Mouse (Mus musculus): ENCODE measurements around the gene Kidins220.

The Kidins220 gene

GRCm38 (mm10) chr12:25089433-25089832 lies 114.7 kb downstream of the Kidins220 start:
- no peak for DNase-seq (ENCODE audit: low spot score in 2 of 2)

- DNase-seq (ENCODE audit: low spot score in 2 of 2), result peak; percentile 91
Observed at GRCm38 (mm10) chr12:25092027-25092704, 117.4 kb downstream of the Kidins220 start.

DNA sequence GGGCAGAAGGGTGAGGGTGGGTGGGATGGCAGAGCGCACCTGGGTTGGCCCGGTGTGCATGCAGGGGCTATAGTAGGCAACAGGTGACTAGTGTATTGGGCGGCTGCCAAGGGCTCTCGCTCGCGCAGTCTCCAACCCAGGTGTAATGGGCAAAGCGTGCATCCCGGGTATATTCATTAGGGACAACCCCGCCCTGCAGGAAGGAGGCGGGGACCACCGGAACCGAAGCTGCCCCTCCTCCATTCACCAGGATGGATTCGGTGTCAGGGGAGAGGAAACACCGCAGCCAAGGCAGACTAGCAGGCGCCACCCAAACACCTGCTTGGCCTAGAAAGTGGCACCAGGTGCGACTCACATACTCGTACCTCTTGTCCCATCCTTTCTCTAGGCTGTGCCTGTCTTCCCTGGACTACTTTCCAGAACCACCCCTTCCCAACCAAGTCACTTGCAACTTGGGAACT lies 118.1 kb downstream of the Kidins220 start:
- DNase-seq (ENCODE audit: low spot score in 2 of 2), result peak; percentile 69 to 70

DNA sequence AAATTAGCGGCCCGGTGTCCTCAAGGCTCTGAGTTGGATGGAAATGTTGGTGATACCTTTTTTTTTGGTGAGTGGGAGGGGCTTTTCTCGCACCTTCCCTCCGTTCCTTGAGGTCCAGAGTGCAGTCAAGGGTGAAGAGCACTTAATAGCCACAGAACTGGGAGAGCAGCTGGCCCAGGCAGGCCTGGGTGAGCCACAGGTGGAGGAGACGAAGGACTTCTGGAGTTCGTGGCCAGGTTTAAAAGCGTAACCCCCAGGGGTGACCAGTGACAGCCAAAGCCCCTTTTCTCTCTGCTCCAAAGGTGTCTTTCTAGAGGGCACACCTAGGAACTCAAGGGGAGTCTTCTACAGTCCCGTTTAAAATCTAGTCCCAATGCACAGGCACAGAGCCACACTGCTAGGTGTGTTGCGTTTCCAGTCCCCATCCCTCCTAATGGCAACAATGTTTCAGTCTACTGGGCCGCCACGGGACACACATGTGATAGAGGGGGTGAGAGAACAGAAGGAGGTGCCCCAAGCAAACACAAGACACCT lies 118.6 kb downstream of the Kidins220 start:
- no peak for DNase-seq (ENCODE audit: low spot score in 2 of 2)

DNA sequence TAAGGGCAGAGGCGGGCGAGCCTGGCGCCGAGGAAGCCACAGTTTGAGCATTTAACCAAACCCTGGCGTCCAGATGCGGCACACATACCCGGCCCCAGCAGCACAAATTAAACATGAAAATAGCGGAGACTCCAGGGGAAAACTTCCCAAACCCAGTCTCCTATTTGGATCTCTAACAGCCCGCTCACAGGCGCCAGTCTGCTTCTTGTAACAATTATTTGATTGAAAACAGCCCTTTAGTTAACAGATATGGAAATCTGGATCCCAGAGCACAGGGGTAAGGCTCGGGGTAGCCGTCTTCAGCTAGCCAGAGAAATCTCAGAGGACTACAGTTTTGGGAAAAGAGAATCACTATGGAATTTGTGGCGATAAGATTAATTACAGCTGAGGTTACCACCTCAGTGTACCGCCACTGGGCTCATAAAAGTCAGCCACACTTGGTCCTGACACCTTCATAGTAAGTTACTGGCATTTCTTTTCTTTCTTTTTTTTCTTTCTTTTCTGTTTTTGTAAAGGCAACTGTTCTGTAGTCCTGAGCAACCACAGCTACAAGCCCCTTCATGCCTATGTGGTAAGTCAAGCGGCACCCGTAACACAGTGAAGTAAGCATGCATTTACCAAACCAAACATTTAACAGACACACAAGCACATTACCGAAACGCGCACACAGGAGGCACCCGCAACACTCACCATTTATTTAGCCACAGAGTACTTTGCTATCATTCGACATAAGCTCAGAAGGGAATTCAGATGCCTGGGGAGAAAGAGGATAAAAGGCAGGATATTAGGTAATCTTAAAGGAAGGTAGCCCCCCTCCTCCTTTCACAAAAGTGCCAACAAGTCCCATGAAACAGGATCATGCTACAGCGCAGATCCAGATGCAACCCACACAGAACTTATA lies 120.1 kb downstream of the Kidins220 start:
- DNase-seq (ENCODE audit: low spot score in 2 of 2), result peak; percentile 38 to 46

GRCm38 (mm10) chr12:25095538-25095937 lies 120.8 kb downstream of the Kidins220 start:
- DNase-seq (ENCODE audit: low spot score in 2 of 2), result no peak

DNA sequence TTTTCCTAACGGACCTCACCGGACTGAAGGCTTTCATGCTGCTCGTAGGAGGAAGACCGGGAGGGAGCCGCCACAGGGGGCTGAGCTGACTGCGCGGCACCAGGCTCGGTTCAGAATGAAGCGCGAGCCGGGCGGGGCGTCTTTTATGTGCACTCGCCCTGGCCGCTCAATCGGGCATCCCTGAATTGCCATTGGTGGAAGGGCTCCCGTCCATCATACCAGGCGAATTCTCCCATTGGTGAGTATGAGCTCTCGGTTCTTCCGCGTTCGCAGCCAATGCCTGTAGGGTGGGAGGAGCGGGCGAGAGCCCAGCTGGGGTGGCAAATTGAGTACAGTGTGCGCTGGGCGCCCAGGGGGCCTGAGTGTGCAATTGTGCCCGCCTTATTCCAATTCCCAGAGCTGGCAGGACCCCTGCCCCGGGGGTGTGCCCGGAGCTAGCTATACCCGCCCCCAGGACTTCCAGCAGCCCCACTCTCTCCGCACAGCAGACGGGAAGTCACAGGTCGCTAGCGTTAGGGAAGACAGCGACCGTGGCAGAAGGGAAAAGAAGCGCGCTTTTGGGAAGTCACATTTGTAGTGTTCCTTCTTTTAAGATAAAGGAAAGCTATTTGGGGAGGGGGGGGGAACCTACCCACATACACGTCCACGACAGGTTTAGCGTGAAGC lies 121.4 kb downstream of the Kidins220 start:
- DNase-seq (ENCODE audit: low spot score in 2 of 2), result peak; percentile 99

GRCm38 (mm10) chr12:25096640-25097051 lies 121.9 kb downstream of the Kidins220 start:
- DNase-seq (ENCODE audit: low spot score in 2 of 2), result no peak

DNA sequence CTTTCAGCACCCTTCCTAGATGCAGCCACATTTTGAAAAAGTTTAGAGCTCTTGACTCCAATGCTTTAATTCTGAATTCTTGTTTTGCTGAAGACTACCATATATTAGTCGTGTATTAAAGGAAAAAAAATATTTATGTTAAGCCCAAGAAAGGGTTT lies 122.2 kb downstream of the Kidins220 start, which contains the start of gene Id2:
Id2 (minus strand) TSS at position 89 of the 158 bp plus-strand sequence.
- DNase-seq (ENCODE audit: low spot score in 2 of 2), result no peak

DNA sequence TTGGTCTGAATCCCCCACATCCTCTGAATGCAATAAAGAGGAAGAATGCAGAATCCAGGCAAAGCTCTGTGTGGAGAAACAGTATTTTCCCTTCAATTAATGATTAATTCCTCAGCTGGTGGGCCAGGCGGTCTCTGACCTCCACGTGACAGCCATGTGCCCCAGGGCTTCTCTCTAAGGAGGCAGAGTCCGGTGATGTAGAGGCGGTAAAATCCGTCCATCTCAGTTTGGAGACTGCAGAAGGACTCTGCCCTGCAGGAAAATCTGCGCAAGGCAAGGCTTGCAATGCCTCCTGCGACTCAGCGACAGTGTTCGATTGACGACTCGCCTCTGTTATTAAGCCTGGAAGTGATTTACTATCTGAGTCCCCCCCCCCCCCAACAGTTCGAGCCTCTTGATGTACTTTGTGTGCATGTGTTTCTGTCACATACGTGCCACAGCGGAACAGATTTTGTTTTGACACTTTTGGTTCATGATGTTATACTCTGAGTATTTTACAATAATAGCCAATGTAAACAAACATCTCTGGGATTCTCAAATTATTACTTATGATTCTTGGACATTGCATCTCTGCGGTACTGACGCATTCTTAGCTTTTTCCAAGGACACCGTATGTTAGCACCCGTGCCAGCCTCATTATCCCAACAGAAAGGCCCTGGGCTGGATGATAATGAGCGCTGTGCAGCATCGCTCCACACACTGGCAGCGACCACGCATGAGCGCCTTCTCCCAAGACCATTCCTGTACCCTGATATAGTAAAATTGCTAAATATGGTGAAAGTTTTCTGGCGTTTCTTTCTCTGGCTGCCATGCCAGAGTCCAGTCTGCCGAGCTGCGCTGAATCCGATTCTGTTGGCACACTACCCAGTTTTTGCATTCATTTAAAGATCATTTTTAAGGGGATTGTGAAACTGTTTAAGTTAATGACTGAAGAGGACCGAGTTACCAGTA lies 122.8 kb downstream of the Kidins220 start:
- peak; percentile 70 to 81 for DNase-seq (ENCODE audit: low spot score in 2 of 2)

DNA sequence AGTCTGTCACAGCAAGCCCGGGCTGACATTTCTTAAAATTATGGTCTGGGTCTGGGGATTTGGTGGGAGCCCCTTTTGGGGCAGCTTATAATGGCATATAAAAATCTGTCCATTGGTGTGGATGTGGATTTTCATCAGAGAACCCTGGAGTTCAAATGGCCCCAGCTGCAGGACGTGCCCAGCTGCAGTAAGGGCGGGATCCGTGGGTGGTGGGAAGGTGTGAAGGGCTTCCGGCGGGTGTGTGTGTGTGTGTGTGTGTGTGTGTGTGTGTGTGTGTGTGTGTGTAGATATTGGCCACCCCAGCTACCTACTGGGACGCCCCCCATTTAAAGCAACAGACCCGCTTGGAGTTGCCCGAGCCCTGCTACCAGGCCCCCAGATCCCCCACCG lies 123.4 kb downstream of the Kidins220 start:
- DNase-seq (ENCODE audit: low spot score in 2 of 2), result no peak

DNA sequence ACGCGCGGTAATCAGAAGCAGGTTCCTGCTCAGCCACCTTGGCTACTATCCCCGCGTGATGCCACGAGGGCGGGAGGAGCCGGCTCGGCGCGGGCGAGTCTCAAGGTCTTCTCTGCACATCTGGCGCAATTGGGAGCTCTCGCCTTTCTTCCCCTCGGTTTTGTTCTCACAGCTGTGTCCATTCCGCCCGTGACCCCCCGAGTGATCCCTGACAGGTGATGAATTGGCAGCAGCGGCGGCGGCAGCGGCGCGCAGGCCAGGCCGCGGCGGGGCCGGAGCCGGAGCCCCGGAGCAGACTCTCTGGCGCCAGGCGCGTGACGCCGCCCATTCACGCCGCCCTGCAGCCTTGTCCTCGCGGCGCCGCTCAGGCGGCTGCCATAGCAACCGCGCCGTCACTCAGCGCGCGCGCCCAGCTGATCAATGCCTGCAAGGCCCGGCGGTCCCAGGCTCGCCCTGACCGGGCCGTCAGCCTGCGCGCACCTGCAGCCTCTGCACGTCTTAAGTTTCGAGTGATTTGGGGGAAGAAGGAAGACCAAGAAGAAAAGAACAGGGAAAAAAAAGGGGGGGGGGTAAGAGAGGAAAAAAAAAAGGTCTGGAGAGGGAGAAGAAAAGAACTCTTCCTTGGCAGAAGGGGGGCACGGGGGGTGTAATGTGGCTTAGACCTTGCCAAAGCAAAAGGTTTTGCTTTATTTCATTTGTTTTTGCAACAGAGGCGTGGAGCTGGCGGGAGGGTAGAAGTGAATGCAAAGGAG lies 124.0 kb downstream of the Kidins220 start:
- peak; percentile 94 to 96 for DNase-seq (ENCODE audit: low spot score in 2 of 2)

DNA sequence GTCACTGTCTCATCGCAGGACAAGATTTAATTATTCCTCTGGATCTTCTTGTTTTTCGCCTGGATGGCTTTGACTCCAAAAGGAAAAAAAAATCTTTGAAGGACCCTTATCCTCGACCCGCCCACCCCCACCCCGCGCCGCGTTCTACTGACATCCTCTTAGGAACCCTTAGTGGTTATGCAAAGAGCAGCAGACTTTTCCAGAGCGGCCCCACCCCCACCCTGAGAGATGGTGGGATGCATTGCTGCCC lies 124.5 kb downstream of the Kidins220 start:
- DNase-seq (ENCODE audit: low spot score in 2 of 2), result peak; percentile 66

- peak in 1 of 2 experiments; percentile 39 for DNase-seq (ENCODE audit: low spot score in 2 of 2)
Observed at GRCm38 (mm10) chr12:25099563-25100408, 125.1 kb downstream of the Kidins220 start.

- DNase-seq (ENCODE audit: low spot score in 2 of 2), result peak; percentile 81 to 86
Observed at GRCm38 (mm10) chr12:25100411-25101217, 125.9 kb downstream of the Kidins220 start.

- DNase-seq (ENCODE audit: low spot score in 2 of 2), result peak in 1 of 2 experiments; percentile 43
Observed at GRCm38 (mm10) chr12:25101389-25101788, 126.7 kb downstream of the Kidins220 start.

DNA sequence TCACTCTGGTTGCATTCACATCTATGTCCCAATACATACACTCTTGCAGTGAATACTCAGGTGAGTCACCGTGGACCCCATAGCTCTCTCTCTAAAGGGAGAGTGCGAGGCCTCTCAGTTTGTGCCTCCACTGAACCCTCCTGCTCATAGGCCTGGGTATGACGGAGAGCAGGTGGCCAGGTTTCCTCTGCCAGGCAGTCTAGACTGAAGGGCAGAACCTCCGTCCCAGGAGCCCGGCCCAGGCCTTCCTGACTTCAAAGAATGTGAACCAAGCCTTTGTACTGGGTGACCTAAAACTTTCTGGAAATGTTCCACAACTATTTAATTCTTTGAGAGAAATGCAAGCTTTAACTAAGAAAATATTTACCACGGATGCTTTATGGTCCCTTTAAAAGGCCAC lies 129.2 kb downstream of the Kidins220 start:
- no peak for DNase-seq (ENCODE audit: low spot score in 2 of 2)

DNA sequence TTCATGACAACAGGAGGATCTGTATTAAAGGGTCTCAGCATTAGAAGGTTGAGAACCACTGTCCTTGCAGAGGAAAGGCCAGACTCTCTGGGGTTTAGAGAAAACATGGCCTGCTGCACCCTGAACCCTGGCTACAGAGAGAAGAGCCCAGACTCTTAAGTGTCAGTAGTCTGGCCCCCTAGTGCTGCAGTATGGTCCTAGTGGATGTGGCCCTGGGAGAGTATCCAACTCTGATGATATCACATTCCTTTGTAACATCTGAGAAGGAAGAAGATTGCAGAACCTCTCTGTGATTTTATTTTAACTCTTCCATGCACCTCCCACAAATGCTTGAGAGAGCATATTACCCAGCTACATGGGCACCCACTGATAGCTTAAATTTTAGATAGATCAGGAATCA lies 129.8 kb downstream of the Kidins220 start:
- no peak for DNase-seq (ENCODE audit: low spot score in 2 of 2)

- DNase-seq (ENCODE audit: low spot score in 2 of 2), result no peak
Observed at GRCm38 (mm10) chr12:25108865-25109264, 134.1 kb downstream of the Kidins220 start.
